Mouse (Mus musculus): ENCODE data around the gene Zswim3. TPM values are rescaled to one million over a fixed set of nuclear protein-coding genes. Genes with fewer than 3 reads are reported as not detected.
A peak's percentile ranks its signal among the peaks of the same experiment; 100 is the strongest.

The Zswim3 gene
- total and polyA plus RNA-seq, 3 experiments = 4.7 to 5.9 TPM; not detected in 1

- Histone ChIP-seq H3K36me3 (ENCODE audit: control insufficient read depth in 1 of 2, insufficient read depth in 2 of 2, low read length in 2 of 2) (peaks cover 0 to 5% of the 10 kb centered on the region in 2 experiments; a peak in 2 of 4 replicates), H3K4me1 (ENCODE audit: control insufficient read depth in 1 of 2, insufficient read depth in 2 of 2, low read length in 2 of 2) (peaks cover 0 to 4% of the 10 kb centered on the region in 2 experiments; a peak in 1 of 4 replicates), H3K27me3 (ENCODE audit: control insufficient read depth in 1 of 2, insufficient read depth in 2 of 2, low read length in 2 of 2) (no peaks in the 10 kb centered on the region), H3K79me2 (ENCODE audit: control insufficient read depth, insufficient read depth, low read length, poor library complexity) (no peaks in the 10 kb centered on the region), H3K4me3 (ENCODE audit: control insufficient read depth in 1 of 2, insufficient read depth in 1 of 2, low read depth in 2 of 2, low read length in 2 of 2) (no peak overlapping the region), H3K9ac (ENCODE audit: control insufficient read depth, low read depth, low read length, poor library complexity, severe bottlenecking) (no peak overlapping the region), H3K27ac (ENCODE audit: control insufficient read depth, low read depth, low read length) (no peak overlapping the region), H3K9me3 (replicated peaks; ENCODE audit: insufficient read depth, low read length) (no peaks in the 10 kb centered on the region)
- no peak for TF ChIP-seq NELFE (IDR thresholded peaks at IDR 0.05; ENCODE audit: low read depth, low read length)
- TF ChIP-seq NRF1 (IDR thresholded peaks at IDR 0.05; ENCODE audit: insufficient read depth, low read depth, low read length, poor library complexity, severe bottlenecking) = no peak
- TF ChIP-seq BHLHE40 (IDR thresholded peaks at IDR 0.05; ENCODE audit: borderline replicate concordance, low read depth, low read length) = no peak
- no peak for TF ChIP-seq CHD1 (IDR thresholded peaks at IDR 0.05; ENCODE audit: low read depth, low read length)
- TF ChIP-seq RCOR1 (IDR thresholded peaks at IDR 0.05; ENCODE audit: low read depth, low read length) = no peak
- TF ChIP-seq ZKSCAN1 (IDR thresholded peaks at IDR 0.05; ENCODE audit: low read depth, low read length) = no peak
- no peak for TF ChIP-seq ZC3H11A (IDR thresholded peaks at IDR 0.05; ENCODE audit: low read depth, low read length)
- TF ChIP-seq CHD2 (IDR thresholded peaks at IDR 0.05; ENCODE audit: low read length) = no peak
- TF ChIP-seq MAX (IDR thresholded peaks at IDR 0.05; ENCODE audit: low read length) = no peak
- no peak for TF ChIP-seq ETS1 (IDR thresholded peaks at IDR 0.05; ENCODE audit: low read depth, low read length)
- TF ChIP-seq POLR2AphosphoS5 (IDR thresholded peaks at IDR 0.05; ENCODE audit: borderline replicate concordance, low read depth, low read length) = no peak
- no peak for TF ChIP-seq ELF1 (IDR thresholded peaks at IDR 0.05; ENCODE audit: low read depth, low read length)
- DNase-seq (ENCODE audit: low read depth, low spot score) = no peak
Measured at GRCm38 (mm10) chr2:164792400-164793190, 12.3 kb upstream of the Zswim3 start.

DNA sequence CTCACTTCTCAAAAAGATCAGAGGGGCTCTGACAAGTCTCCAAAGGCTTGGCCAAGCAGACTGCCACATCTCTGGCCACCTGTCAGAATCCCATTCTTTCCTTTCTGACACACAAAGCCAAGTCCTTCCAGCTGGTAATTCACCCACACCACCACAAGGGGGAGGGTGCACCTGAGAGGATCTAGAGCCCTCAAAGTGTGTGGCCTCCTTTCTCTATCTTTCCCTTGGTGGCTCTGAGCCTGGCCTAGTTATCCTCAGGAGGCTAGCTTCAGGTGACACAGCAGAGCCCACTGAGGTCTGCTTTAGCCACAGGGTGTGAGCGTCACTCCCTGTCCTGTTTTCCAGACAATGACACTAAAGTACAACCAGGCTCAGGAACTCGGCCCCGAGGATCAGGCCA lies 11.7 kb upstream of the Zswim3 start:
- Histone ChIP-seq H3K4me3 (ENCODE audit: control insufficient read depth in 1 of 2, insufficient read depth in 1 of 2, low read depth in 2 of 2, low read length in 2 of 2) (no peak overlapping the region), H3K27ac (ENCODE audit: control insufficient read depth, low read depth, low read length) (no peak overlapping the region), H3K36me3 (ENCODE audit: control insufficient read depth in 1 of 2, insufficient read depth in 2 of 2, low read length in 2 of 2) (peaks cover 0 to 5% of the 10 kb centered on the region in 2 experiments; a peak in 2 of 4 replicates), H3K27me3 (ENCODE audit: control insufficient read depth in 1 of 2, insufficient read depth in 2 of 2, low read length in 2 of 2) (no peaks in the 10 kb centered on the region), H3K9ac (ENCODE audit: control insufficient read depth, low read depth, low read length, poor library complexity, severe bottlenecking) (no peak overlapping the region), H3K4me1 (ENCODE audit: control insufficient read depth in 1 of 2, insufficient read depth in 2 of 2, low read length in 2 of 2) (peaks cover 0 to 4% of the 10 kb centered on the region in 2 experiments; a peak in 1 of 4 replicates), H3K79me2 (ENCODE audit: control insufficient read depth, insufficient read depth, low read length, poor library complexity) (no peaks in the 10 kb centered on the region), H3K9me3 (replicated peaks; ENCODE audit: insufficient read depth, low read length) (no peaks in the 10 kb centered on the region)
- peak; percentile 78 for DNase-seq (ENCODE audit: low read depth, low spot score)
- TF ChIP-seq GATA1 (IDR thresholded peaks at IDR 0.05; ENCODE audit: low read depth, low read length) (no peak), HCFC1 (IDR thresholded peaks at IDR 0.05; ENCODE audit: low read depth, low read length) (no peak), TBP (IDR thresholded peaks at IDR 0.05; ENCODE audit: low read depth, low read length) (no peak), MXI1 (IDR thresholded peaks at IDR 0.05; ENCODE audit: low read depth, low read length) (no peak), TAL1 (IDR thresholded peaks at IDR 0.05; ENCODE audit: low read length) (no peak), MYB (IDR thresholded peaks at IDR 0.05; ENCODE audit: low read depth, low read length) (no peak), ZKSCAN1 (IDR thresholded peaks at IDR 0.05; ENCODE audit: low read depth, low read length) (0 out of 2 replicates have a peak, but pooled peaks have one; percentile 20), RCOR1 (IDR thresholded peaks at IDR 0.05; ENCODE audit: low read depth, low read length) (no peak), ZNF384 (IDR thresholded peaks at IDR 0.05; ENCODE audit: low read depth, low read length) (no peak), MAX (IDR thresholded peaks at IDR 0.05; ENCODE audit: low read length) (0 out of 2 replicates have a peak, but pooled peaks have one; percentile 23), ETS1 (IDR thresholded peaks at IDR 0.05; ENCODE audit: low read depth, low read length) (no peak), GABPA (IDR thresholded peaks at IDR 0.05; ENCODE audit: low read depth, low read length) (no peak), MAZ (IDR thresholded peaks at IDR 0.05; ENCODE audit: low read depth, low read length) (0 out of 2 replicates have a peak, but pooled peaks have one; percentile 37), POLR2AphosphoS2 (IDR thresholded peaks at IDR 0.05; ENCODE audit: low read length) (no peak), RAD21 (IDR thresholded peaks at IDR 0.05; ENCODE audit: low read depth, low read length) (peak; percentile 13), CHD1 (IDR thresholded peaks at IDR 0.05; ENCODE audit: low read depth, low read length) (no peak), MAFK (IDR thresholded peaks at IDR 0.05; ENCODE audit: borderline replicate concordance, low read depth, low read length) (no peak), EP300 (IDR thresholded peaks at IDR 0.05; ENCODE audit: low read depth in 1 of 2, low read length in 2 of 2) (no peak), NELFE (IDR thresholded peaks at IDR 0.05; ENCODE audit: low read depth, low read length) (no peak), ELF1 (IDR thresholded peaks at IDR 0.05; ENCODE audit: low read depth, low read length) (no peak), JUND (IDR thresholded peaks at IDR 0.05; ENCODE audit: low read depth, low read length) (no peak), UBTF (IDR thresholded peaks at IDR 0.05; ENCODE audit: borderline replicate concordance, insufficient read depth, low read depth, low read length) (no peak), TCF12 (IDR thresholded peaks at IDR 0.05; ENCODE audit: low read depth, low read length) (no peak), CHD2 (IDR thresholded peaks at IDR 0.05; ENCODE audit: low read length) (no peak), MYC (IDR thresholded peaks at IDR 0.05; ENCODE audit: low read depth, low read length) (no peak)

Measured in MEL (cell line).